Mouse (Mus musculus): ENCODE results near the gene Tmem270.

Gene Tmem270

DNA sequence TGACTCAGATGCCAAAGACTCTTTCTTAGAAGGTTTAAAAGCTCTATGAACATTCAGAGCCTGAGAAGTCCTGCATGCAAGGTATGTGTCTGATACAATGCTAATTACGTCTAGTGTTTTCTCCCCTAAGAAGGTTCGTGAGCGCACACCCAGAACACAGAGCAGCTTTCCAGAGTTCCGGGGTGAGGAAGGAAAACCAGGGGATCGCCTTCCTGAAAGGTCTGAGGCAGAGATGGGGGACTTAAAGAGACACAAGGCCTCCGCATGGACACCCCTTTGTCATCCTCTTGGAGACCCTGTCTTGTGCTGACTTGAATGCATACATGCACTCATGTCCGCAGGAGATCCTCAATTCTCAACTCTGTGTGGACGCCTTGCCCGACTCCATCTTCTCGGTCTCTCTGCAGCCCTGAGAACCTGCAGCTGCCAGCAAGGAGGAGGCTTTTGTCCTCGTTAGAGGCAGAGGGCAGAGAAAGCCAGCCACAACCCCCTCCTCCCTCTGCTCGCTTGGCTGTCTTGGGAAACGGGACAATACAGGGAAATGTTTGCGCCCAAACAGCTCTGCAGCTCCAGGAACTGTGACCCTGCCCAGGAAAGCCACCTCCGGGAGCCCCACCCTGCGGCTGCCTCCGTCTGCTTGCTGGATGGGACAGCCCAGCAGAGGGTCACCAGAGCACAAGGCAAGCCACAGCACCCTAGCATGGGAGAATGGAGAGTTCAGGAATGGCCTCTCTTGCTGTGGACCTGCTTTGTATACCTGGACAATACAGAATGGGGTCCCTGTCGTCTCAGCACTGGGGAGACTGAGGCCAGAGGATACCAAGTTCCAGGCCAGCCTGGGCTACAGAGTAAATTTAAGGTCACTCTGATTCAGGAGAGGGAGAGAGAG lies 18.8 kb downstream of the Tmem270 start:
- no peak for DNase-seq (ENCODE audit: low read depth, low spot score)

DNA sequence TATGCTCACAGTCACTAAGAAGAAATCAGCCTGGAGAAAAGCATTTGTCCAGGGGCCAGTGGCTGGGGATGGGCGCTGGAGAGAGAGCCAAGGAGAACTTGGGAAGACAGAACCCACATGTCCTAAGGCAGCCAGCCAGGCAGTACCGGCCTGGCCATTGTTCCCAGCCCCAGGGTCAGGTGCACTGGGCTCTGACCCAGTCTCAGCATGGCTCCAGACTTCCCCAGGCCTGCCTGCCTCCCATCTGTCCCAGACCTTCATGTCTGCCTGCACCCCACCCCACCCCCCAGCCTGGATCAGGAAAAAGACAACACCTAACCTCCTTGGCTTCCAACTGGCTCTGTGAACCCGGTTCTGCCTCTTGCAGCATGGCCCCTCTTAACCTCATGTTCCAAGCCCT lies 23.5 kb downstream of the Tmem270 start:
- no peak for DNase-seq (ENCODE audit: low read depth, low spot score)

DNA sequence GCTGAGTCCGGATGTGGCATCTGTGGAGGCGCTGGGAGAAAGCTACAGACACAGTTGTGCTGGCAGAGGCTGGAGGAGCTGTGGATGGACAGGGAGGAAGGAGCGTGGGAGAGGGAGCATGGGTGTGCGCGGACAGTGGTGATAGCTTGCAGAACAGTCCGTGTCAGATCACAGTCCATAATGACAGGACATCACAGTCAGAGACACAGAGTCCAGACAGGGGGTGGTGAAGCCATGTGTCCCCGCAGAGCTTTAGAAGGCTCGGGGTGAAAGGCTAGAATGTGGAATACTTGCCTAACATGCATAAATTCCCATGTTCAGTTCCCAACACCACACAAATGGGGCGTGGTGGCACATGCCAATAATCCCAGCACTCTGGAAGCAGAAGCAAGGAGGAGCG lies 29.7 kb downstream of the Tmem270 start:
- no peak for DNase-seq (ENCODE audit: low read depth, low spot score)

DNA sequence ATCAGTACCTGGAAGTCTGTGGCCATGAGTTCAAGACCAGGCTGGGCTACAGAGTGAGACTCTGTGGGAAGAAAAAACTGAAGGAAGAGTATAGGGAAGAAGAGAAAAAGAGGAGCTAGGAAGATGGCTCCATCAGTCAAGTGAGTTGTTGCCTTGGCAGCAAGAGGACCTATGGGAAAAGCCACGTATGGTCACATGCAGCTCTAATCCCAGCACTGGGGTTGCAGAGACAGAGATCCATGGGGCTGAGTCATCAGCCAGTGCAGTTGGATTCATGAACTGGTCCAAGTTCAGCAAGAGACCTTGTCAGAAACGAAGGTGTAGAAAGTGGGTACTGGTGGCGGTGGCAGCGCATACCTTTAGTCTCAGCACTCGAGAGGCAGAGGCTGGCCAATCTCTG lies 31.3 kb downstream of the Tmem270 start:
- no peak for DNase-seq (ENCODE audit: low read depth, low spot score)

DNA sequence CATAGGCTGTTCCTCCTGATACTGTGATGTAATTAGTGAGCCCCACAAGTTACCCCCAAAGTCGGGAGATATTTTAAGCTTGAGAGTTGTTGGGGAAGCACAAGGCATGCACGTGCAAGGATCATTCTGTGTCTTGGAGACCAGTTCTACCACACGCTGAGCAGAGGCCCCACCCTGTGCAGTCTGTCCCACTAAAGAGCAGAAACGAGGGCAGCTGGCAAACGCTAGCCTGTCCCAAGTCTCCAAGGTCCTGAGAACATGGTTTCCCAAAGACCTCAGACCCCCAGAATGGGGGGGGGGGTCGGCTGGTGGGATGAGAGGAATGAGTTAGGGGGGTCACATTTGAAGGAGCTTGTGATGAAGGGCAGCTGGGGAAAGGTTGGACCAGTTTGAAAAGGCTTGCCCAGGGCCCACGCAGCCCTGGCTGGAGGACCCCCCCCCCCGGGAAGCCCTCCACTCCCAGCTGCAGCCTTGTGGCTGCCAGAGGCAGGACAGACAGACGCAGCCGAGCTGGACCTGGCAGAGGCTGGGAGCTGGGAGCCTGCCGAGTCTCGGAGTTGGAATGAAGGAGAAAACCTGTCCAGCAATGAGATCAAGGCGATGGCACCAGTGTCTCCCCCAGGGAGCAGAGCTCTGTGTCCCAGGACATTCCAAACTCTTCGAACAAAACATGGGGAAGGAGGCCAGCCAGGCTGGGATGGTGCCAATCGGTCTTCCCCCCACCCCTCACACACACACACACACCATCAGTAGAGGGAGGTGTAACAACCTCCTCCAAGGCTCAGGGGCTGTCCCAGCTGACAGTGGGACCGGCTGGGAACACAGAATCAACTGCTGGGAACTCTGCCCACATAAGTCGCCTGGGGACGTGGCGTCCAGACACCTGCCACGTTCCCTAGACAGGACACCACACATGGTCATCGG lies 32.3 kb downstream of the Tmem270 start:
- DNase-seq (ENCODE audit: low read depth, low spot score), result no peak

DNA sequence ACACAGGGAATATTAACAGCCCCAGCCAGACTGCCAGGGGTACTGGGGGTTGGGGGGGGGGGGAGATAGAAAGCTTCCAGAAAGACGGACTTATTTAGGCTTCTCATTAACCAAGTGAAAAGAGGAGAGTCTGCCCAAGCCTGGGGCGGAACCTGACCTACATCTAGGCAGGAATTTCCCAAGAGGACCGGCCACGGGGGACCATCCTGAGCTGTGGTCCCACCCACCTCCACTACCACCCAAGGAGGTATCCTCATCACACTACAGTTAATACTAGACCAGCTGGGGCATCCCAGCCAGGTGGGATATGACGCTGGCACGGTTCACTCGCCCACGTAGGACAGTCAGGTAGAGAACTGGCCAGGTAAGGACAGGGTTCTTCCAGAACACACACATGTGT lies 33.5 kb downstream of the Tmem270 start:
- no peak for DNase-seq (ENCODE audit: low read depth, low spot score)

DNA sequence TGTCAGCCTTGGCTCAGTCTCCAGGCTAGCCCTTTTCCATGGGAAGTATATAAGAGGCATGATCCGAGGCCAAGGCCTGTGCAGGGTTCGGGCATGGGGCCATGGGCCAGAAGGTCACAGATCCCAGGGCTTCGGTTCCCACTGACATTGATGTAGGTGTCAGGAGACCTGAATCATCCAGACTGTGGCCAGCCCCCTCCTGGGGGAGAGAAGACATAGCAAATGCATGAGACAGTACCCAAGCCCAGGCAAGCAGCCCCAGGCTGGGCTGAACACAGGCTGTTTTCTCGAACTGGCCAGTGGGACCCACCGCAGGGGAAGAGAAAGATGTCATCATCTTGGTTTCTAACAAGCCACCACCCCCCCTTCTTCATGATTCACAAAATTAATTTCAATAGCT lies 33.9 kb downstream of the Tmem270 start:
- DNase-seq (ENCODE audit: low read depth, low spot score), result no peak

DNA sequence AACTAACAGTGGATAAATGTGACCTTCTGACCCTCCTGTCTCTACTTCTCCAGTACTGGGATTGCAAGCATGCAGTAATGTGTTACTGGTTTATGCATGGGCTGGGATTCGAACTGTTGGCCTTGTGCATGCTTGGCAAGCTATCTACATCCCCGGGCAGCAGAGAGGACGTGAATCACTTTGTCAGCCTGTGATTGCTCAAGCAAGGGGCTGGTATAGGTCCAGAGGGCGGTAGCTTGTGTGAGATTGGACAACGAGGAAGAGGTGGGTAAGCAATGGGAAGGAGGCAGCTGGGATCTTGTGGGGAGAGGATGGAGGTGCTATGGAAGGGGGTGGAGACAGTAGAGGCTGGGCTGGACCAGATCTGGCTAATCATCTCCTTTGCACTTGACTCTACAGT lies 38.0 kb downstream of the Tmem270 start:
- DNase-seq (ENCODE audit: low read depth, low spot score), result no peak

DNA sequence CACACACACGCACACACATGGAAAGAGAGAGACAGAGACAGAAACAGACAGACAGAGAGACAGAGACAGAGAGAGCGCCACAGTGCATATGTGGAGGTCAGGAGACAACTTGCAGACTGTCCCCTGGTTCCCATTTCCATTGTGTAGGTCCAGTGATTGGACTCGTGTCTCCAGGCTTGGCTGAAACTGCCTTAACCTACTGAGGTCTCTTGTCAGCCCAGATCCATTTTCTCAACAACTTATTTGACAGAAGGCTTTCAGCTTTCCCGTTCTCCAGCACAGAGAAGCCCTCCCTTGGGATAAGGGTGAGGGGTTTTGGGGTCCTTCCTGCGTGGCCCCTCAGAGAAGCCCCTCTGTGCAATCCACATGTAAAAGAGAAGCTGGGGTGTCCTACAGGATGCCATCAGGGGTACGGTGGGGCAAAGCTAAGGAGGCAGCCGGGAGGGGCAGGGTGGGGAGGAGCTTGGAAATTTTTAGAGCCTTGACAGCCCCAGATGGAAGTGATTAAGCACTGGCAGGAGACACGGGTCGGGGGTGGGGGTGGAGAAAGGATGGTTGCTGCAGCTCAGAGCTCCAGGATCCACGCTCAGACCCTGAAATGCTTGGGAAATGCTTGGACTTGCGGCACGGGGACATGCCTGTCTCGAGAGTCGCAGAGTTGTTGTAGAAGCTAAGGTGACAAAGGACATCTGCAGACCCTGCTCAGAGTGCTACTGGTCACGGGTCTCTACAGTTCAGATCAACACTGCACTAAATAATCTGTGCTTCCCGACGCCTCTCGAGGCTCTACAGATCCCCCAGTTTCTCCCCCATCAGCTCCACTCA lies 39.0 kb downstream of the Tmem270 start:
- no peak for DNase-seq (ENCODE audit: low read depth, low spot score)

DNA sequence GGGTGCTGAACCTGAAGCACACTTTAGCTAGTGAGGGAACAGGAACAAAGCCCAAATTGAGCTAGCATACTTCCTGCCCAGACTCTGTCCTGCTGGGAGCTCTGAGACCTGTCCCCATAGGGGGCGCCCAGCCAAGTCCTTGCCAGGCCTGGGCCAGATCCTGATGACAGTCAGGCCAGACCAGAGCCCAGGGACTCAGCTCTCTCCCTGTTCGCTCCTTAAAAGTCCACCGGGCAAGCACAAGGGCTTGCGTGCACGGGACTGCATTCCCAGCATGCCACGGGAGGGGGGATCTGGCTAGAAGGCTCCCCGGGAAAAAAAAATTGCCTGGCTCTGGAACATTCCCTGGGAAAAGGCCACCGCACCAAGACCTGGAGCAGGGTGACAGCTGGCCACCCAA lies 41.4 kb downstream of the Tmem270 start:
- DNase-seq (ENCODE audit: low read depth, low spot score), result no peak

DNA sequence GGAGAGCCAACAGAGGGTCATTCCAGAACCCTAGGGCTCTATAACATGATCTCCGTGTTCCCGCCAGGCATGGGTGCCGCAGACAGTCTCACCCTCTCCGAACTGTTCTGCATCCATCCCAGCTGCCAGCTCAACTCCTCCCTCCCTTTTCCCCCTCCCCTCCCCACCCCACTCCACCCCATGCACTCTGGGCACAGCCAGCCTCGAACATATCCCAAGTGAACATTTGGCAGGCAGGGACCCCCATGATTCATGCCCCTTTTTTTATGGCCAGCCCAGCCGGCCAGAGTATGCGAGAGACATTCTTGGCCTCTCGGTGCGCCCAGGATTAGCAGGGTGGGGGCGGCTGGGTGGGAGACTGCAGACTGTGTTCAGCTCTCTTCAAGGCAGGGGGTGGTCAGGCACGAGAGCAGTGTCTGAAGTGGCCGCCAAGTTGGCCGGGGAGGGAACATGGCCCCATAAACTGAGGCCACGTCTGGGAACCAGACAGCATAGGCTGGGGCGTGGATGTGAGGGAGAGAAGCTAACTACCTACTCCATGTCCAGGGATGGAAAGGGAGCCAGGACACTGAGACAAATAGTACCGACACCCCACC lies 44.5 kb downstream of the Tmem270 start:
- no peak for DNase-seq (ENCODE audit: low read depth, low spot score)

DNA sequence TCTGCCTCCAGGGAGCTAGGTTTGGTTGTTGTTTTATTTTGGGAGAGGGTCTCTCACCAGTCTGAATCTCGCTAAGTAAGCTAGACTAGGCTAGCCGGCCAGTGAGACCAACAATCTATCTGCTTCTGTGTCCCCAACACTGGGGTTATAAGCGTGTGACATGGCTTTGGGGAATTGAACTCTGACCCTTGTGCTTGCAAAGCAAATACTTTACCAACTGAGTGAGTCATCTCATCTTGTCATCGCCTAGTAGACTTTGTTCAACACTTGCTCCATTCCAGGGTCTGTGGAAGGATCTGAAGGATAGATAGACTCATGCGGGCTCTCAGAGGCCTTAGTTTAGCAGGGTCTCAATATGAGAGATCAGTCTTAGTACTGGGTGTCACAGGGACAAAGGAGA lies 47.3 kb downstream of the Tmem270 start:
- DNase-seq (ENCODE audit: low read depth, low spot score), result no peak

DNA sequence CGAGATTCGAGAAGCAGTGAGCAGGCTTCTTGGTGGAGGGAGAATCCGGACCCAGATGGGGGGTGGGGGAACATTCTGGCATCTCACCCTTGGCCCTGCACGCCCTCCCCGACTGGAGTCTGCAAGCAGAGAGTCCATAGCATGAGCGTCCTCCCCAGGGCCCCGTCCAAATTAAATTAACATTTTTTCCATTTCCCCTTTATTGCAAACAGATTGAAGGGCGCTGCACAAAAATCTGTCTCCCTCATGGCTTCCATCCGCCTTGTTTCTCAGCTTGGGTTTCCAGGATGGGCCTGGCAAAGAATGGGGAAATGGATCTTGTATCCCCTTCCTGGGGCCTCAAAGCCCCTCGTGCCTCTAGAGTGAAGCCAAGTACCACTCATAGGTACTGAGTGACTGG lies 48.2 kb downstream of the Tmem270 start:
- DNase-seq (ENCODE audit: low read depth, low spot score), result no peak

DNA sequence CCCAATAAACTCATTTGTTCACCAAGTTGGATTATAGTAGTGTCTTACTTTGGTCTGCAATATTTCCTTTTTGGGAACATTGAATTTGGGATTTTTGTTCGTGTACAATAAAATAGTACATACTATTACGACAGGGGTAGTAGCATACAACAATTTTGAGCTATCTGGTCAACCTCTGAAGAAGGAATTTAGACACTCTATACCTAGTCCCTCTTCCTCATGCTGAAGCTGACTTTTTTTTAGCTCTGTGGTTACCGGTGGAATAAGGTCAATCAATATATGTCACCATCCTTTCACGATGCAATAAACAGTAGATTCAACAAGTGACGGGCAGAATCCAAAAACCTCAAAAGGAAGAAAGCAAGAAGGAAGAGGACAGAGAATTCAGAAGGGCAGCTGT lies 53.7 kb downstream of the Tmem270 start:
- no peak for DNase-seq (ENCODE audit: low read depth, low spot score)
